Mouse (Mus musculus) liver, embryonic 14.5 days (tissue): ENCODE measurements around the gene Nr3c2. TPM values are rescaled to one million over a fixed set of nuclear protein-coding genes. Genes with fewer than 3 reads are reported as not detected.

Experiments used
- ATAC-seq: fragments of 200-750 bp; cut with Nextera tagmentation; 2 replicates; pipeline ENCODE4 v1.8.0; 2017; ENCODE audit warnings: moderate number of reproducible peaks, mild to moderate bottlenecking, moderate library complexity; ENCODE audit not compliant: insufficient read depth
- DNase-seq, 3 experiments: peaks; one replicate each; pipeline ENCODE4 v3.0.0-alpha.2; 2012 to 2013; ENCODE audit warnings: low read depth in 3 of 3, low spot score in 3 of 3
- H3K27ac ChIP-seq: fragments of 300-500 bp; sonication (generic); 2 replicates; pipeline ENCODE4 v1.5.1; 2014; ENCODE audit warnings: moderate library complexity, mild to moderate bottlenecking, control low read depth, inconsistent platforms
- H3K27me3 ChIP-seq: fragments of 300-500 bp; sonication (generic); 2 replicates; pipeline ENCODE4 v1.6.1; 2014; ENCODE audit warnings: mild to moderate bottlenecking, low read length, moderate library complexity; ENCODE audit not compliant: control insufficient read depth, insufficient read depth
- H3K36me3 ChIP-seq: fragments of 300-500 bp; sonication (generic); replicated peaks from 2 replicates; pipeline ENCODE4 v1.6.1; 2014; ENCODE audit warnings: low read depth; ENCODE audit not compliant: control insufficient read depth, insufficient read depth
- H3K4me1 ChIP-seq, 2 experiments: fragments of 200-500 bp in 1 of 2; fragments of 300-500 bp in 1 of 2; sonication (generic) in 1 of 2; replicated peaks; 2 replicates each; pipeline ENCODE4 v1.6.1; 2012 to 2014; ENCODE audit warnings: antibody characterized with exemption in 1 of 2, inconsistent platforms in 1 of 2, low read length in 1 of 2; ENCODE audit not compliant: control insufficient read depth in 2 of 2, insufficient read depth in 2 of 2
- H3K4me2 ChIP-seq: fragments of 300-500 bp; sonication (generic); 2 replicates; pipeline ENCODE4 v1.6.1; 2014; ENCODE audit warnings: low read depth, mild to moderate bottlenecking, control low read depth, moderate library complexity
- H3K4me3 ChIP-seq, 2 experiments: fragments of 200-500 bp in 1 of 2; fragments of 300-500 bp in 1 of 2; sonication (generic) in 1 of 2; 2 replicates each; pipeline ENCODE4 v1.5.1; 2012 to 2014; ENCODE audit warnings: low read depth in 2 of 2, low read length in 2 of 2, mild to moderate bottlenecking in 2 of 2, control low read depth in 1 of 2, inconsistent platforms in 1 of 2, moderate library complexity in 1 of 2; ENCODE audit not compliant: insufficient read depth in 1 of 2
- H3K9ac ChIP-seq: fragments of 300-500 bp; sonication (generic); replicated peaks from 2 replicates; pipeline ENCODE4 v1.6.1; 2014; ENCODE audit warnings: mild to moderate bottlenecking, control low read depth, moderate library complexity
- H3K9me3 ChIP-seq: fragments of 300-500 bp; sonication (generic); 2 replicates; pipeline ENCODE4 v1.6.1; 2016; ENCODE audit warnings: low read length, mixed read lengths; ENCODE audit not compliant: control insufficient read depth
- CTCF ChIP-seq: IDR thresholded peaks from 2 replicates; pipeline ENCODE4 v1.5.1; 2016; ENCODE audit warnings: antibody characterized with exemption, low read depth, control low read depth
- EP300 ChIP-seq: IDR thresholded peaks from 2 replicates; pipeline ENCODE4 v1.6.1; 2016; ENCODE audit warnings: antibody characterized with exemption, low read depth
- WGBS: fragments of 180-500 bp; shearing (Covaris S2); extraction: QIAGEN DNeasy Blood & Tissue Kit; methylation state at CpG from one replicate; pipeline ENCODE4 v1.1.7; 2014; ENCODE audit not compliant: insufficient replicate concordance; 5-methylcytosine and 5-hydroxymethylcytosine counted together
- polyA plus RNA-seq, 2 experiments: library from polyadenylated mRNA; depleted of rRNA in 1 of 2; stranded (reverse) in 1 of 2; unstranded in 1 of 2; fragments of >200 nt; fragmentation: Nextera tagmentation in 1 of 2; extraction: Ambion mirVana in 1 of 2; gene quantifications; 2 replicates each; pipeline versions ENCODE4 v1.2.1 to v1.2.3; 2012 to 2014

Gene Nr3c2
- polyA plus RNA-seq, 2 experiments: 0.30 to 0.99 TPM

- no peaks in the 10 kb centered on the region for H3K4me1 ChIP-seq
- ATAC-seq: no peak
These were observed 362.0 kb downstream of the Nr3c2 start for GRCm38 (mm10) chr8:77261215-77261614.

GRCm38 (mm10) chr8:77262216-77263009, 363.2 kb downstream of the Nr3c2 start:
- 73% methylated on average over 12 of the region's 12 CpGs for WGBS
- TF ChIP-seq CTCF: no peak
- TF ChIP-seq EP300: no peak
- no peak for ATAC-seq

More at GRCm38 (mm10) chr8:77261215-77261614, 362.0 kb downstream of the Nr3c2 start:
- H3K4me2 ChIP-seq: no peak overlapping the region
- 80% methylated on average over 6 of the region's 6 CpGs for WGBS
- TF ChIP-seq CTCF: no peak
- TF ChIP-seq EP300: no peak
- H3K9me3 ChIP-seq: no peaks in the 10 kb centered on the region
- DNase-seq: no peak
- no peak overlapping the region for H3K4me3 ChIP-seq
- no peaks in the 10 kb centered on the region for H3K36me3 ChIP-seq
- no peak overlapping the region for H3K27ac ChIP-seq
- H3K27me3 ChIP-seq: no peaks in the 10 kb centered on the region
- no peak overlapping the region for H3K9ac ChIP-seq

GRCm38 (mm10) chr8:77267941-77268405, 368.7 kb downstream of the Nr3c2 start:
- no peak overlapping the region for H3K9ac ChIP-seq
- TF ChIP-seq CTCF (no peak), EP300 (no peak)
- no peaks in the 10 kb centered on the region for H3K4me1 ChIP-seq
- H3K27me3 ChIP-seq: no peaks in the 10 kb centered on the region
- no peak overlapping the region for H3K4me3 ChIP-seq
- no peak for DNase-seq
- no peak overlapping the region for H3K27ac ChIP-seq
- WGBS: 53% methylated on average over 1 of the region's 1 CpGs
- no peaks in the 10 kb centered on the region for H3K9me3 ChIP-seq
- no peaks in the 10 kb centered on the region for H3K36me3 ChIP-seq
- no peak overlapping the region for H3K4me2 ChIP-seq
- no peak for ATAC-seq

More at GRCm38 (mm10) chr8:77262216-77263009, 363.2 kb downstream of the Nr3c2 start:
- Histone ChIP-seq H3K36me3 (no peaks in the 10 kb centered on the region), H3K4me3 (no peak overlapping the region), H3K9ac (no peak overlapping the region), H3K9me3 (no peaks in the 10 kb centered on the region), H3K27me3 (no peaks in the 10 kb centered on the region), H3K4me1 (no peaks in the 10 kb centered on the region), H3K4me2 (no peak overlapping the region), H3K27ac (no peak overlapping the region)
- DNase-seq: no peak

- H3K27me3 ChIP-seq: no peaks in the 10 kb centered on the region
- no peak overlapping the region for H3K4me2 ChIP-seq
- ATAC-seq: no peak
- DNase-seq: no peak
- H3K36me3 ChIP-seq: no peaks in the 10 kb centered on the region
- no peak overlapping the region for H3K9ac ChIP-seq
- H3K9me3 ChIP-seq: no peaks in the 10 kb centered on the region
- H3K4me1 ChIP-seq: no peaks in the 10 kb centered on the region
- no peak overlapping the region for H3K27ac ChIP-seq
- TF ChIP-seq EP300 (no peak), CTCF (no peak)
- WGBS: 80% methylated on average over 6 of the region's 6 CpGs
- H3K4me3 ChIP-seq: no peak overlapping the region
These were observed 372.9 kb downstream of the Nr3c2 start for GRCm38 (mm10) chr8:77272136-77272535.

- no peaks in the 10 kb centered on the region for H3K9me3 ChIP-seq
- H3K27ac ChIP-seq: no peak overlapping the region
- H3K9ac ChIP-seq: no peak overlapping the region
- no peaks in the 10 kb centered on the region for H3K27me3 ChIP-seq
- no peaks in the 10 kb centered on the region for H3K4me1 ChIP-seq
- no peaks in the 10 kb centered on the region for H3K36me3 ChIP-seq
- DNase-seq (no peak), ATAC-seq (no peak)
- no peak for TF ChIP-seq CTCF
- TF ChIP-seq EP300: no peak
- no peak overlapping the region for H3K4me3 ChIP-seq
- WGBS: 61% methylated on average over 5 of the region's 5 CpGs
- no peak overlapping the region for H3K4me2 ChIP-seq
These were observed 376.3 kb downstream of the Nr3c2 start for GRCm38 (mm10) chr8:77275571-77275970.
